Mouse (Mus musculus): ENCODE data around the gene Etv6.

Etv6 gene

DNA sequence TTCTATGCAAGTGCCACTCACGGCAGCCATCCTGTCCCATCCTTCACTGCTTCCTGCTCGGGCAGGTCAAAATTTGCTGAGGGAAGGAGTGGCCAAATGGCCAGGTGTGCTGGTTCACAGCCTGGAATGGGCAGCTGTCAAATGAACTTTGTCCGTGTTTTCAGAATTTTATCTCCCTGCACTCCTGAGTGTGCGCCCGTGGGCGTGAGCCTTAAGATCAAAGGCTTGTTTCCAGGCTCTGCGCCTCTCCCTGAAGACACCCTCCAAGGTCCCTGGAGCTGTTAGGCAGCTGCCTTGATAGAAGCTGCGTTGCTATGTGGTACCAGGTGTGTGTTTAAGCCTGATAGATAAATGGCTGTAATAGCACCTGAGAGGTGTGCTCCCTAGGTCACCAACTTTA is 76.1 kb downstream of the Etv6 start:
- no peak for DNase-seq (ENCODE audit: low spot score in 2 of 2)

GRCm38 (mm10) chr6:134112753-134113152 is 77.3 kb downstream of the Etv6 start:
- DNase-seq (ENCODE audit: low spot score in 2 of 2): no peak

DNA sequence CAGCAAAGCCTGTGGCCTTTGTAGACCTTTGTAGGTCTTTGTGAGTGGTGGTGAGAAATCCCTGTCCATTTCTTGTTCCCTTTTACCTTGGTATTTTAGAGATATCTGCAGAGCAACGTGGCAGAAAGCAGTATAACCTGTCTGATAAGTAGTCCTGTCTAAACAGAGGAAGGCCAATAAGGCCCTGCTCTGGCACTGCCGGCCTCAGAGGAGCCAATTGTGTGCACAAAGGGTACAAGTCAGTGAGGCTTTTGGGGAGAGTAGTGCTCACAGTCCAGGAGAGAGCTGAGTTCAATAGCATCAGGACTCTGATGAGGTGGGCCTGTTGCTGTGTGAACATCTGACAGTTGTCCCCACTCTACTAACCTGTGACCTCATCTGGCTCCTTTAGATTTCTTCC is 77.7 kb downstream of the Etv6 start:
- DNase-seq (ENCODE audit: low spot score in 2 of 2): no peak

- DNase-seq (ENCODE audit: low spot score in 2 of 2): no peak
Measured at GRCm38 (mm10) chr6:134115219-134115968, 79.9 kb downstream of the Etv6 start.

DNA sequence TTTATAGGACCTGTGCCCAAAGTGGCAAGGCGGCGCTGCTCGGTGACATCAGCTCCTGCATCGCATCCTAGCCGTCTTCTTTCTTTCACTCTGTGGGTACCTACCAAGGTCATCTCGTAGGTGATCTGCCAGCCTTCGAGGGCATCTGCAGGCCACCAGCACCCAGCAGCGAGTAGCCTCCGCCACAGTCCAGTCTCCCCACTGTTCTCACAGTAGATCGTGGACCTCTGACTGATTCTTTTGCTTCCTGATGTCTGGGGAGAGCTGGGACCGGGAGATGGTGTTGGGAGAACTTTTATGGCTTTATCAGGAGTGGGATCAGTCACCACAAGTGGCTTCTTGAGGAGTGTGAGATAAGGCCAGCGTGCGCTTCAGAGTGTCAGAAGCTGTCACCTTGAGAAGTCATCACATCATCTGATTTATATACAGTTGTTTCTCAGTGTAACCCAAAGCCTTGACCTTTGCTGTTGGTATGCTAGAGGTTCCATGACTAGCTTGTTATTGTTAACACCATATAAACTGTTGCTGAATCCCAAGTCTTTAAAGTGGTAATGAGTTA is 82.0 kb downstream of the Etv6 start:
- DNase-seq (ENCODE audit: low spot score in 2 of 2): no peak

DNA sequence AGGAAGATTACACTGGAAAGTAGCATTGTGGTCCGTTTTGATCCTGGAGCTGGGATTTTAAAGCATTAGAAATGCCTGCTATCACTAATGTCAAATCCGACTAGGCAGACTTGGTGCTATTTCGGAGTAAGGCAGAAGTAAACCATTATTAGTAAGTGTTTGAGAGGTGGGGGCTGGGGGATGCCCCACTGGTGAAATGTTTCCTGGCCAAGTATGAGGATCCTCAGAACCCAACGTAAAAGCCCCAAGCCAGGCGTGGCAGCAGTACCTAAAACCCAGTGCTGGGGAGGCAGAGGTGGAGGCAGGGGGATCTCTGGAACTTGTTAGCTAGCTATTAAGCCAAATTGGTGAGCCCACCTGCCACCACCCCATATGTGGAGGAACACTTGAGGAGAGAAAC is 83.0 kb downstream of the Etv6 start:
- no peak for DNase-seq (ENCODE audit: low spot score in 2 of 2)

DNA sequence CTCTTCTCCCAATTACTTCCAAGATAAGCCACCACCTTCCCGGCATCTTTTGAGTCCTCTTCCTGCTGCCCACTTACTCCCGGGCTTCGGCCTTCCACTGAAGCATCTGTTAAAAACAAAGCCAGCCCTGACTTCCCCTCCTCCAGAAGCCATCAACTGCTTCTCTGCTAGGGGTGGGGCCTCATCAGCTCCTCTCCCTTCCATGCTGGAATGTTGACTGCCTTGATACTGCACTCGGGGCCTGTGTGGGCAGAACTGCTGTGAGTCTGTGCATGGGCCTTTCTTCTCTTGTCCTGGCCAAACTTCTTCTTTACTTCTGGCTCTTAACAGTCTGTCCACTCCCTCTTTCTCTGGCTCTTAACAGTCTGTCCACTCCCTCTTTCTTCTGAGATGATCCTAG is 83.6 kb downstream of the Etv6 start:
- no peak for DNase-seq (ENCODE audit: low spot score in 2 of 2)

GRCm38 (mm10) chr6:134120227-134120626 is 84.7 kb downstream of the Etv6 start:
- no peak for DNase-seq (ENCODE audit: low spot score in 2 of 2)

DNA sequence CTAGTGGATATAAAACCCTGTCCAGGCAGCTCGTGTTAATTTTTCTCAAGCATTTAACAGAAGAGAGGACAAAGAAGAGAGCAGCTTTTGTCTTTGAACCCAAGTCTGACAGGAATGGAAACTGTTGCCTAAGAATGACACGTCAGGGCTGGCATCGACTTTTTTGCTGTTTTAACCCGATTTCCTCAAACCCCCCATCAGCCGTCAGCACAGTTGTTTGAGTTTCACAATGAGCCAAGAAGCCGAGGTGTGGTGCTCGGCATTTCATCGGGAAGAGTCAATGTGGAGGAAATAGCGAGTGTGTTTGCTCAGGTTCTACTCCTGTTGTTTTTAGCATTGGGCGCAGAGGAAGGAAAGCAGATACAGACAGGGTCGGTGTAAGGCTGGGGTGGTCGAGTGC is 85.2 kb downstream of the Etv6 start:
- DNase-seq (ENCODE audit: low spot score in 2 of 2): no peak

GRCm38 (mm10) chr6:134122945-134123344 is 87.4 kb downstream of the Etv6 start:
- no peak for DNase-seq (ENCODE audit: low spot score in 2 of 2)

- no peak for DNase-seq (ENCODE audit: low spot score in 2 of 2)
Measured at GRCm38 (mm10) chr6:134123474-134123873, 88.0 kb downstream of the Etv6 start.

DNA sequence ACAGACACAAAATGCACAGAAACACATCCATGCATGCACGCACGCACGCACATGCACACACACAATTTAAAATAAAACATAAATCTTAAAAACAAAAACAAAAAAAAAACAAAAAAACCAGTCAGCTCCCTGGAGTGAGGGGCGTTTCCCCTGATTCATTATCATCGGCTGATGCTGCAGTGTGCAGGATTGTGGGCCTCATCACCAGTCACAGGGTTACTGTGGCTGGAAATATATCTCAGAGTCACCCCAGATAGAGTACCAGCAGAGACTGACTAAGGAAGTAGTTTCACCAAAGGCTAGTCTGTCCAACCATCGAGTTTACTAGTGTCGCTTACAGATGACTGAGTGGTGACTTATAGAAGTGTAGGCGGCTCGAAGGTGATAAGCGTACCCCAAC is 88.8 kb downstream of the Etv6 start:
- no peak for DNase-seq (ENCODE audit: low spot score in 2 of 2)

DNA sequence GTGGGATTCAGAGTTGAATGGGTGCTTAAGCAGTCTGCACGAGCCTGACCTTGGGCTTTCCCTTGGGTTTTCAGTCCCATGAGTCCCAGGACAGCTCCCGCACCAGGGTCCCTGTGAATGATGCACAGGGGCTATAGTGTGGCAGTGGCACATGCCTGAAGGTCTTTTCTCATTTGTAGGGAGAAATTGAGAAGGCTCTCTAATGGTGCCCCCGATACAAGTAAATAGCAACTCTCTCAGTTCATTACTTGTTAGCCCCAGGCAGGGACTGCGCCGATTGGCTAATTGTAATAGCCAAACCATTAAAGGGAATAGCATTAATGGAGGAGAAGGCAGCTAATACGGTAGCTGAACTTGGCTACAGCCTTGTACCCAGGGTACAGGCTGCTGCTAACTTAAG is 92.5 kb downstream of the Etv6 start:
- no peak for DNase-seq (ENCODE audit: low spot score in 2 of 2)

DNA sequence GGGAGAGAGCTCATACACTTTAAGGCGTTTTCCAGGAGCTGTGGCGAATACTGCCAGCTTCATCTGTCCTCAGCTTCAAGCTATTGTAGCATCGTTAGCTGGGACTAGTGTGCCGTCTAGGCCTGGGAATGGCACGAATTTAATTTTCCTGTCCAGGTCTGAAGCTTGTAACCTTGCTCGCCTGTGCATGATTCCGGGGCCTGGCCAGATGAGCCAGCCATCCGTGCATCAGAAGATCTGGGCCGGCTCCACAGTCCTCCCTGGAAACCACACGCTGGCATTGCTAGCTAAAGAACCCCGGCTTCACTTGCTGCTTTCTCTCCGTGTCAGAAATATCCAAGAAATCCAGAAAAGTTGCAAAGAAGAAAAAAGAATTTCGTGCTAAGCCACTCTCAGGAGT is 93.1 kb downstream of the Etv6 start:
- DNase-seq (ENCODE audit: low spot score in 2 of 2): no peak

DNA sequence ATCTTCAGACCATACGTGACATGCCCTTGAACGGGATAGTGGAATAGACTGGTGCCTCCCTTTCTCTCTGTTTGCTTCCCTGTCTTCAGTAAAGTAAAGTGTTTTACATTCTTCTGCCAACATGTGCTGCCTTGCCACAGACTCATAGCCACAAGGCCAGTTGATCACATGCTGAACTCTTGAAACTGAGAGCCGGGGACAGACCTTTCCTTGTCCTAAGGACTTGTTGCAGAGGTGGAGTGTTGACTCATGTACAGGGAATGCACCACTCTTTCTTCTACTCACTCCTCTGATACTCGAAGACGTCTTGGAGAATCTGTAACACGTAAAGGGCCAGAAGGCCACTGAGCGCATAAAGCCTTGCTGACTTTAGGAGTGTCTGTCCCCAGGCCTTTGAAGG is 94.3 kb downstream of the Etv6 start:
- no peak for DNase-seq (ENCODE audit: low spot score in 2 of 2)

- DNase-seq (ENCODE audit: low spot score in 2 of 2): no peak
Measured at GRCm38 (mm10) chr6:134130816-134131215, 95.3 kb downstream of the Etv6 start.

GRCm38 (mm10) chr6:134131601-134132000 is 96.1 kb downstream of the Etv6 start:
- DNase-seq (ENCODE audit: low spot score in 2 of 2): no peak

- DNase-seq (ENCODE audit: low spot score in 2 of 2): no peak
Measured at GRCm38 (mm10) chr6:134133756-134134155, 98.3 kb downstream of the Etv6 start.

DNA sequence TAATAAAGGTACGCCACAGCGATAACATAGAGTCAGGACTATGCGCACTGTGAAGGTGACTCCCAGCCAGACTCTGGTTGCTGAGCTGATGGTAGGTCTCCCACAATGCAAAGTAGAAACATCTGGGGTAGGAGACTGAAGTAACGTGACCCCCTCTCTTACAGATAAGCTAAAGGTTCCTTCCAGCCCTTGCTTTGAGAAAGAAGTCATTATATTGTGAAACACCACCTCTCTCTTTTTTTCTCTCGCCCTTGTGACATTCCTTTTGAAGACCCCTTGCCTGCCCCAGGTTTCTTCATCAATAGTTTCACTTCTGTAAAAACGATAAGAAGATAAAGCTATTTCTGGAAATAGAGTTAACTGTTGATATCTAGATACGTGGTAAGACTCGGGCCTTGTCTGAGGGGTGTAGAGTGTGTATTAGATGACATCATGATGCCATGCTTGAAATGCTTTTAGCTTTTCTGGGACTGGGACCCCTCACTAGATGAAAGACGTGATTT is 99.4 kb downstream of the Etv6 start:
- no peak for DNase-seq (ENCODE audit: low spot score in 2 of 2)

GRCm38 (mm10) chr6:134136315-134136714 is 100.8 kb downstream of the Etv6 start:
- no peak for DNase-seq (ENCODE audit: low spot score in 2 of 2)

DNA sequence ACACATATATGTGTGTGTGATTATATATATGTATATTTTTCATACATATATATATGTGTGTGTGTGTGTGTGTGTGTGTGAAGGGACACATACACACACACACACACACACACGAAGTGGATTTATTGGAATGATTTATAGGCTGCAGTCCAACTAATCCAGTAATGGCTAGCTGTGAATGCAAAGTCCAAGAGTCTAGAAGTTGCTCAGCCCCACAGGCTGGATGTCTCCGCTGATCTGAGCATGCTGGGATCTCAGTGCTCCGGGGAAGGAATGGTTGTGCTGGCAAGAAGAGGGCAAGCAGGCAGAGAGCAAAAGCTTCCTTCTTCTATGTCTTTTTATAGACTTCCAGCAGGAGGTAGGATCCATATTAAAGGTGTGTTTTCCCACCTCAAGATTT is 103.9 kb downstream of the Etv6 start:
- no peak for DNase-seq (ENCODE audit: low spot score in 2 of 2)

- no peak for DNase-seq (ENCODE audit: low spot score in 2 of 2)
Measured at GRCm38 (mm10) chr6:134140718-134141615, 105.5 kb downstream of the Etv6 start.

Measured in right cerebral cortex, postnatal 10 days (tissue).